Mouse (Mus musculus) intestine, embryonic 16.5 days (tissue): ENCODE data around the gene Slc35c1. TPM values are rescaled to one million over a fixed set of nuclear protein-coding genes. Genes with fewer than 3 reads are reported as not detected.
"Not testable (repeated sequence)": the region's sequence is repeated elsewhere in the genome, so short reads cannot be mapped to it uniquely, and the experiment has no call there.

Source experiments
- ATAC-seq: fragments of 200-750 bp; cut with Nextera tagmentation; 2 replicates; pipeline ENCODE4 v1.8.0; 2017; ENCODE audit warnings: moderate TSS enrichment, moderate library complexity
- H3K27ac ChIP-seq: fragments of 300-500 bp; sonication (generic); 2 replicates; pipeline ENCODE4 v1.5.1; 2014; ENCODE audit warnings: mild to moderate bottlenecking, low read length
- H3K27me3 ChIP-seq: fragments of 300-500 bp; sonication (generic); replicated peaks from 2 replicates; pipeline ENCODE4 v1.6.1; 2014; ENCODE audit warnings: low read length, control low read depth, mixed read lengths; ENCODE audit not compliant: control insufficient read depth, insufficient read depth
- H3K36me3 ChIP-seq: fragments of 300-500 bp; sonication (generic); 2 replicates; pipeline ENCODE4 v1.6.1; 2014; ENCODE audit warnings: low read length, control low read depth; ENCODE audit not compliant: control insufficient read depth, insufficient read depth
- H3K4me1 ChIP-seq: fragments of 300-500 bp; sonication (generic); 2 replicates; pipeline ENCODE4 v1.6.1; 2014; ENCODE audit warnings: low read length, control low read depth, mixed read lengths; ENCODE audit not compliant: control insufficient read depth, insufficient read depth
- H3K4me2 ChIP-seq: fragments of 300-500 bp; sonication (generic); 2 replicates; pipeline ENCODE4 v1.6.1; 2014; ENCODE audit warnings: low read depth, low read length, control low read depth
- H3K4me3 ChIP-seq: fragments of 300-500 bp; sonication (generic); 2 replicates; pipeline ENCODE4 v1.5.1; 2014; ENCODE audit warnings: mild to moderate bottlenecking, low read length
- H3K9ac ChIP-seq: fragments of 300-500 bp; sonication (generic); 2 replicates; pipeline ENCODE4 v1.6.1; 2014; ENCODE audit warnings: low read depth, low read length
- H3K9me3 ChIP-seq: fragments of 300-500 bp; sonication (generic); 2 replicates; pipeline ENCODE4 v1.6.1; 2016; ENCODE audit warnings: low read length, control low read depth; ENCODE audit not compliant: control insufficient read depth
- WGBS: fragments of 180-500 bp; shearing (Covaris S2); extraction: QIAGEN DNeasy Blood & Tissue Kit; methylation state at CpG from one replicate; pipeline ENCODE4 v1.1.7; 2014; 5-methylcytosine and 5-hydroxymethylcytosine counted together
- polyA plus RNA-seq: library from polyadenylated mRNA; unstranded; fragments of >200 nt; fragmentation: Nextera tagmentation; extraction: Ambion mirVana; gene quantifications from 2 replicates; pipeline ENCODE4 v1.2.1, GENCODE M21; 2015

Gene Slc35c1
- polyA plus RNA-seq, 1 experiment from 2014 or later, result 57.6 TPM

DNA sequence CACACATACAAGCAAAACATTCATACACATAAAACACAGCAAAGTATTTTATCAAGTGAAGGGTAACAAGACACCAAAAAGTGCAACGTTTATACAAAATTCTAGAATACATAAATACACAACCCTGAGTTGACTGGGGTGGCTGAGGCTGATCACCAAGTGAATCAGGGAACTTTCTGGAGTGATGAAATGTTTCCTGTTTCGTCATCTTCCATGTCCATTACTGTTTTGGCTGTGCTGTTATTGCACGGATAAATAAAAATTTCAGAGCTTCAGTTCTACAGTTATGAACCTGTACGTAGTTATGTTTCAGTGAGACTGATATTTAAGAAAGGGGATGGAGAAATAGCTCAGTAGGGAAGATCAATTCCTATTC lies 18.0 kb upstream of the Slc35c1 start:
- no peaks in the 10 kb centered on the region for H3K36me3 ChIP-seq
- H3K4me1 ChIP-seq, result no peaks in the 10 kb centered on the region
- H3K27me3 ChIP-seq, result no peaks in the 10 kb centered on the region; the same call in 1 of the 2 replicates
- H3K27ac ChIP-seq, result no peak overlapping the region
- no peak overlapping the region for H3K4me3 ChIP-seq
- H3K4me2 ChIP-seq, result no peak overlapping the region
- H3K9ac ChIP-seq, result no peak overlapping the region
- no peaks in the 10 kb centered on the region for H3K9me3 ChIP-seq
- WGBS, result 73% methylated on average over 4 of the region's 4 CpGs
- ATAC-seq, result no peak

DNA sequence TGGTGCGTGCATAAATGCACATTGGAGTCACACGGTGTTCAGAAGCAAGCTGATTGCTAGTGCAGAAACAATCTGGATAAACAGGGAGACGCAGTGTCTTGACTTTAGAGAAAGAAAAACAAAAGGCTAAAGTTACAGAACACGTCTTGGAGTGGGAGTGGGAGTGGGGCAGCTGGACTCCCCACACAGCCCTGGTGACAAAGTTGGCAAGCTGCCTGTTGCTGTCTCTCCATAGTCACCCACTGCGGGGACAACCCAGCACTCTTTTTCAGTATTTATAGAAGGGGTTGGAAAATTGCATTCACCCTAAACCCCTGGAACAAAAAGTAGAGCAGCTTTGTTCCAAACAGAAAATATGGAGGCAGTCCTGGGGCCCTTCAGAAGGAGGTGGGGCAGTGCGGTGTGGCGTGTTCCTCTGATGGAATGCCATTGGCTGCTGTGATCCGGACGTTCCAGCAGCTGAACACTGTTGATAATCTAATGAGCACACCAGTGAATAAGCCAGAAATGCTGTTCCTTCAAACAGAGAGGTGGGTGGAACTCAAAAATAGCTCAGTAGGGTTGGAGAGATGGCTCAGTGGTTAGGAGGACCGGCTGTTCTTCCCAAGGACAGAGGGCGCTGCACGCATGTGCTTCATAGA lies 17.5 kb upstream of the Slc35c1 start:
- Histone ChIP-seq H3K4me1 (no peaks in the 10 kb centered on the region), H3K27me3 (no peaks in the 10 kb centered on the region), H3K9me3 (no peaks in the 10 kb centered on the region), H3K36me3 (no peaks in the 10 kb centered on the region), H3K4me3 (no peak overlapping the region), H3K4me2 (no peak overlapping the region), H3K27ac (no peak overlapping the region), H3K9ac (no peak overlapping the region)
- 0 out of 2 replicates have a peak, but pooled peaks have one; percentile 44 for ATAC-seq
- 66% methylated on average over 12 of the region's 12 CpGs for WGBS

DNA sequence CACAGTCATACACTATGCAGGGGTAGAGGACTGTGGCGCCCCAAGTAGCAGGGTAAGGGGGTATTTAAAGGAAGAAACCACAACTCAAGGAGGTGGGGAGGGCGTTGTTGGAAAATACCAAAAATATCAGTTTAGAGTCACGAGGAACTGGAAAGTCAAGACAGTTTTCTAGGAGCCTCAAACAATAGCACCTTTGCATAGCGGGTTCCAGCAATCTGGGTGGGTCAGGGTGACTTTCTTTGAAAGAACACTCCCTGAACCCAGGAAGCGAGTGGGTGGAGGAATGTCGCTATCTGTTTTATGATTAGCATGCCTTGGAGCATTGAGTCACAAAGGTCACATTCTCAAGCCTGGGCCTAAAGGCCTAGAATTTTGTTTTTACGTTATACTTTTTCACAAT lies 16.2 kb upstream of the Slc35c1 start:
- not testable (repeated sequence) for H3K9me3 ChIP-seq, H3K9ac ChIP-seq, H3K4me3 ChIP-seq, ATAC-seq, H3K27ac ChIP-seq, H3K27me3 ChIP-seq, H3K4me1 ChIP-seq, H3K36me3 ChIP-seq, H3K4me2 ChIP-seq
- 73% methylated on average over 7 of the region's 7 CpGs for WGBS

DNA sequence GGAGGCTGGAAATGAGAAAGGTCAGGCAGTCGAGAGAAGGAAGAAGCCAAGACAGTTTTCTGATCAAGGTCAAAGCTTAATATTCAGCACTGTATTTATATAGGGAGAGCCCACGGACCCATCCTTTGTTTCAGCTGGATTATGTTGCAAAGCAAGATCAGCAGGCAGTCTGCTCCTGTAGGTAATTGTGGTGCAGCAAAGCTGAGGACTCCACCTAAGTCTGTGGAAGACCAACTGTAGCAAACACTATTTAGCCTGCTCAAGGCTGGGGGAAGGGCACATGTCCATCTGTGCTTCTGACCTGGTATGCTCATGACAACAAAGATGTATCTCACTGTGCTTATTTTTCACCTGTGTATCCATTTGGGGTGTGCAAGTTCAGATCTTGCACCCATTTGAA lies 15.4 kb upstream of the Slc35c1 start:
- Histone ChIP-seq H3K9me3 (no peaks in the 10 kb centered on the region), H3K4me1 (no peaks in the 10 kb centered on the region), H3K4me3 (no peak overlapping the region), H3K36me3 (no peaks in the 10 kb centered on the region), H3K4me2 (no peak overlapping the region), H3K27ac (no peak overlapping the region), H3K9ac (no peak overlapping the region), H3K27me3 (no peaks in the 10 kb centered on the region)
- 76% methylated on average over 2 of the region's 2 CpGs for WGBS
- no peak for ATAC-seq

DNA sequence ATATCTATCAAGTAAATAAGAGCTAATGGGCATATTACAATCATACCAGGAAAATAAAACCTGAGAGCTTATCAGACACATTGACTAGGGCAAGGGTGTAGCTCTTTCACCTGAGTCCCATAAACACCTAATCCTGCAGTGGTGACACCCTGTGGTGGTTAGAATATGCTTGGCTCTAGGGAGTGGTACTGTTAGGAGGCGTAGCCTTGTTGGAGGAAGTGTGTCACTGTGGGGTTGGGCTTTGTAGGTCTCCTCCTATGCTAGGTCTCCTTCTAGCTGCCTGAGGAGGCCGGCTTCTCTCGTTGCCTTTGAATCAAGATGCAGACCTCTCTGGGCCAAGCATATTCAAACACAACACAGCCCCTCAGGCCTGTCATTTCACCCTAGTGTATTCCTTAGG lies 14.6 kb upstream of the Slc35c1 start:
- peak; percentile 38; the same call in 1 of the 2 replicates for ATAC-seq

DNA sequence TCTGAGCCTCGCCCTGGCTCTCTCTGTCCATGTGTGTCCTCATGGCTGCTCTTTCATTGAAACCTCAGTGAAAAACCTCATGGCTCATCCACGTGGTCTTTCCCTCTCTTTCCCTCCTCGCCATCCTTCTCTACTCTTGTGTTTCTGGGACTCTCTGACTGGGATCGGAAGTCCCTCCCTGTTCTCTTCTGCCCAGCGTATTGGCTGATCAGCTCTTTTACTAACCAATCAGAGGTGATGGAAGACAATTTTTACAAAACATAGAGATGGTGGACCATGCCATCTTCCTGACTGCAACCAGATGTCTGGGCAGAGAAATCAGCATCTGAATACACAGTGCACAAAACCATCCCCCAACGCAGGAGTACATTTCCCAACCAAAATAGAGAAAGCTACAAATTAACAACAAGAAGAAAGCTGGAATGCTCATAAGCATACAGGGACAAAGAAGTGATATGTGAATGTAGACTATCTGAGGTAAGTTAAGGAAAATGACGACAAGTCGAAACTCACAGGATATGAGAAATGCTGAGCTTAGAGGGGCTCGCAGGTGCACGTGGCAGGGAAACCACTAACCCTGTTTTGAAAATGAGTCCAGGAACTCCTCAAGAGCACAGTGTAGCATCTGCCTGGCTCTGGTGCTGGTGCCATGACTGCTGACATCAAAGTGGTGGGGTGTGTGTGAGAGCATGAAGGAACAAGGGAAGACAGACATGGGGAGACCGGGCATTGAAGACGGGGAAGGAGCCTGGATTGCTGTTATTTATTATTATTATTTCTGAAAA lies 11.7 kb upstream of the Slc35c1 start:
- WGBS, result 83% methylated on average over 12 of the region's 12 CpGs
- Histone ChIP-seq H3K27ac (no peak overlapping the region), H3K4me1 (no peaks in the 10 kb centered on the region), H3K9me3 (no peaks in the 10 kb centered on the region), H3K27me3 (no peaks in the 10 kb centered on the region), H3K4me3 (no peak overlapping the region), H3K36me3 (no peaks in the 10 kb centered on the region), H3K4me2 (no peak overlapping the region), H3K9ac (no peak overlapping the region)
- ATAC-seq, result no peak

More for the DNA sequence above, 14.6 kb upstream of the Slc35c1 start:
- Histone ChIP-seq H3K4me2 (no peak overlapping the region), H3K36me3 (no peaks in the 10 kb centered on the region), H3K4me3 (no peak overlapping the region), H3K9ac (no peak overlapping the region), H3K4me1 (no peaks in the 10 kb centered on the region), H3K27me3 (no peaks in the 10 kb centered on the region), H3K9me3 (no peaks in the 10 kb centered on the region), H3K27ac (no peak overlapping the region)
- WGBS, result 87% methylated on average over 3 of the region's 3 CpGs

DNA sequence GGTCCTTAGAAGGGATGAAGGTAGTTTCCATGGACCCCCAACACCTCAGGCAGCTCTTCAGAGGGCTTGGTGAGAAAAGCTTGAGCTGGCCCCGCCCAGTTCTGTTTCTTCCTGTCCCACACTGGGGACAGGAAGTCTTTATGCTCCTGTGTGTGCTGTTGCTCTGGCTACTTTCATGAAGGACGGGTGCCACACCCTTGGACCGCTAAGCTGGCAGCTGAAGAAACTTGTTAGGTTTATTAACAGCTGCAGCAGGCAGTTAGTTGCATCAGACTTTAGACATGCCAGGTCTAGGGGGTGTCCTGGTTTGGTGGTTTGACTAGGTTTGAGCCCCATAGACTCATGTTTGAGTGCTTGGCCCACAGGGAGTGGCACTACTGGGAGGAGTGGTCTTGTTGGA lies 4.4 kb upstream of the Slc35c1 start:
- no peak overlapping the region for H3K27ac ChIP-seq
- H3K4me3 ChIP-seq, result no peak overlapping the region
- H3K9ac ChIP-seq, result no peak overlapping the region
- no peaks in the 10 kb centered on the region for H3K9me3 ChIP-seq
- H3K36me3 ChIP-seq, result no peaks in the 10 kb centered on the region
- H3K4me2 ChIP-seq, result no peak overlapping the region
- WGBS, result 62% methylated on average over 3 of the region's 3 CpGs
- 0 out of 2 replicates have a peak, but pooled peaks cover 7% of the 10 kb centered on the region for H3K27me3 ChIP-seq
- no peak for ATAC-seq
- peaks cover 5% of the 10 kb centered on the region for H3K4me1 ChIP-seq

DNA sequence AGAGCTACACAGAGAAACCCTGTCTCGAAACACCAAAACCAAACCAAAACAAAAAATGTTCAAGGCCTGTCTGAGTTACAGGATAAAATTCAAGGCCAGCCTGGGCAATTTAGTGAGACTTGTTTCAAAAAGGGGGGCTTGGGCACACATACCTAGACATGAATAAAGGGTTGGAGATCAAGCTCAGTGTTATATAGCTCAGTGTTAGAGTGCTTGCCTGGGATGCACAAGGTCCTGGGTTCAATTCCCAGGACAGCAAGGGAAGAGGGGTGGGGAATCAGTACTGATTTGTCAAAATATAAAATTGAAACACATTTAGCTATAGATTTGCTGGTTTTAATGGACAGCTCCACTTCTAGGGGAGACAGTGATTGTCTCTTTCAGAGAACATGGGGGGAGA lies 877 bp upstream of the Slc35c1 start:
- ATAC-seq, result no peak

DNA sequence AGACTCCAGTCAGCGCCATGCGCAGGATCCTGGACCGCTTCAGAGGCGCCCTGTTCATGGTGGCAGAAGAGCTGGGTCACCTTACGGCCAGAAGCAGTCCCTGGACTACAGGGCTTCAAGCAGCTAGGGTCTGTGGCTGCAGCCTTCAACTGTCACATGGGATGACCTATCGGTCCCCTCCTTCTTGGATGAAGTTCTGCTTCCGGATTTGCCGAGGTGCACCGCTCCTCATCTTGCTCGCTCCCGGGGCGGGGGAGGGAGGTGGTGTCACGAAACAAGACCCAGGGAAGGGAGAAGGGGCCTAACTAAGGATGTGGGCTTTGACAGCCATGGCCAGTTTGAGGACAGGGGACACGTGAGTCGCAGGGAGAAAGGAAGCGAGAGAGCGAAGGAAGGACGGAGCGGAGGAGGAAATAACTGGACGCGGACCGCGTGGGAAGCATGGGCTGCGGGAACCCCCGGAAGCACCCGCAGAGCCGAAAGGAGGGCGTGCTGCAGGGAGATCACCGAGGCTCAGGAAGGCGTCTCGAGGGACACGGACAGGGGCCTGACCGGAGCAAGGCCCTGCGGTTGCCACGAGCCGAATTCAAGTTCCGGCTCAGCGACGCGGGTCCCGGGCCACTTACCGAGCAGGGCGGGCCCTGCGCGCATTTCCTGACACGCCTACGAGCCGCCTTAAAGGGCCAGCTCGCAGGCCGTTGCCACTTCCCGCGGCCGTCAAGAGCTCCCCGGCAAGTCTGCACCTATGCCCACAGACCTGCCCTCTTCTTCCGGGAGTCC lies 1.0 kb downstream of the Slc35c1 start:
- Histone ChIP-seq H3K4me2 (peak overlapping the region; percentile 94), H3K4me1 (peaks cover 34% of the 10 kb centered on the region), H3K9ac (peak overlapping the region; percentile 89), H3K4me3 (peak overlapping the region; percentile 87), H3K9me3 (no peaks in the 10 kb centered on the region), H3K27me3 (0 out of 2 replicates have a peak, but pooled peaks cover 7% of the 10 kb centered on the region), H3K27ac (peak overlapping the region; percentile 75), H3K36me3 (0 out of 2 replicates have a peak, but pooled peaks cover under 1% of the 10 kb centered on the region)
- under 1% methylated on average over 54 of the region's 55 CpGs for WGBS
- peak; percentile 93 for ATAC-seq

More for the DNA sequence above, 877 bp upstream of the Slc35c1 start:
- no peak overlapping the region for H3K4me2 ChIP-seq
- no peak overlapping the region for H3K4me3 ChIP-seq
- peaks cover 30% of the 10 kb centered on the region for H3K4me1 ChIP-seq
- WGBS, result 88% methylated on average over 1 of the region's 1 CpGs
- H3K27me3 ChIP-seq, result 0 out of 2 replicates have a peak, but pooled peaks cover 7% of the 10 kb centered on the region
- H3K27ac ChIP-seq, result no peak overlapping the region
- H3K9me3 ChIP-seq, result no peaks in the 10 kb centered on the region
- no peaks in the 10 kb centered on the region for H3K36me3 ChIP-seq
- no peak overlapping the region for H3K9ac ChIP-seq
